Mouse (Mus musculus) forebrain, embryonic 12.5 days (tissue): ENCODE measurements around the gene Glp1r. TPM values are rescaled to one million over a fixed set of nuclear protein-coding genes. Genes with fewer than 3 reads are reported as not detected.

ENCODE experiments used
- ATAC-seq: fragments of 200-750 bp; cut with Nextera tagmentation; 2 replicates; pipeline ENCODE4 v1.8.0; 2017; ENCODE audit warnings: moderate TSS enrichment; ENCODE audit not compliant: low FRiP score
- H3K27ac ChIP-seq: fragments of 300-500 bp; sonication (generic); 2 replicates; pipeline ENCODE4 v1.5.1; 2016; ENCODE audit warnings: mild to moderate bottlenecking
- H3K27me3 ChIP-seq: fragments of 300-500 bp; sonication (generic); 2 replicates; pipeline ENCODE4 v1.6.1; 2016; ENCODE audit warnings: mild to moderate bottlenecking
- H3K36me3 ChIP-seq: fragments of 300-500 bp; sonication (generic); replicated peaks from 2 replicates; pipeline ENCODE4 v1.6.1; 2016; ENCODE audit warnings: mild to moderate bottlenecking
- H3K4me1 ChIP-seq: fragments of 300-500 bp; sonication (generic); 2 replicates; pipeline ENCODE4 v1.6.1; 2016
- H3K4me2 ChIP-seq: fragments of 300-500 bp; sonication (generic); 2 replicates; pipeline ENCODE4 v1.6.1; 2016; ENCODE audit warnings: mild to moderate bottlenecking, moderate library complexity
- H3K4me3 ChIP-seq: fragments of 300-500 bp; sonication (generic); replicated peaks from 2 replicates; pipeline ENCODE4 v1.5.1; 2016; ENCODE audit warnings: mild to moderate bottlenecking
- H3K9ac ChIP-seq: fragments of 300-500 bp; sonication (generic); 2 replicates; pipeline ENCODE4 v1.6.1; 2016; ENCODE audit warnings: mild to moderate bottlenecking
- H3K9me3 ChIP-seq: fragments of 300-500 bp; sonication (generic); 2 replicates; pipeline ENCODE4 v1.6.1; 2016
- WGBS: fragments of 180-500 bp; shearing (Covaris S2); methylation state at CpG from one replicate; pipeline ENCODE4 v1.1.7; 2016; 5-methylcytosine and 5-hydroxymethylcytosine counted together
- microRNA-seq: library from miRNA; unstranded; fragments of <30 nt; microRNA quantifications from one replicate; pipeline ENCODE4, GENCODE M21; 2017
- polyA plus RNA-seq: library from polyadenylated mRNA; unstranded; fragments of >200 nt; fragmentation: Nextera tagmentation; extraction: Ambion mirVana; gene quantifications from 2 replicates; pipeline ENCODE4 v1.2.1, GENCODE M21; 2016

The Glp1r gene
- polyA plus RNA-seq, 1 experiment from 2014 or later: 0.05 TPM

DNA sequence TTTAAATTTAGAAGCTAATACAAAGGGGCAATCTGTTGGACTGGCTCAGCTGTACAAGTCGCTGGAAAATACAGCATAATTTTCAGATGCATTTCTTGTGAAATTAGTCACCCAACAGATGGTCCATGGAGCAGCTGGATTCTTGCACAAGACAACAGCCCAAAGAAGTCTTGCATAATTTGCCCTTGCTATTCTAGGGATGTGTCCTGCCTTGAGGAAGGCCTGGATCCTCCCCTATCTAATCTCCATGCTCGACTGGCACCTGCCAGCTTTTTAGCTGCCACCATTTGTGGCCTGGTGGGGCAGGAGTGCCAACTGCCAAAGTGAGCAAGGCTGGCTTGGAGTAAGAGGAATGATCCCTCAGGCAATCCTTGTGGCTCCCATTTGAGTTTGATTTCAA lies 75.7 kb downstream of the Glp1r start:
- Histone ChIP-seq H3K27ac (no peak overlapping the region), H3K9ac (no peak overlapping the region), H3K36me3 (no peaks in the 10 kb centered on the region), H3K4me2 (no peak overlapping the region), H3K4me1 (no peaks in the 10 kb centered on the region), H3K4me3 (no peak overlapping the region), H3K27me3 (no peaks in the 10 kb centered on the region), H3K9me3 (no peaks in the 10 kb centered on the region)
- ATAC-seq: no peak
- WGBS: 74% methylated on average over 2 of the region's 2 CpGs

DNA sequence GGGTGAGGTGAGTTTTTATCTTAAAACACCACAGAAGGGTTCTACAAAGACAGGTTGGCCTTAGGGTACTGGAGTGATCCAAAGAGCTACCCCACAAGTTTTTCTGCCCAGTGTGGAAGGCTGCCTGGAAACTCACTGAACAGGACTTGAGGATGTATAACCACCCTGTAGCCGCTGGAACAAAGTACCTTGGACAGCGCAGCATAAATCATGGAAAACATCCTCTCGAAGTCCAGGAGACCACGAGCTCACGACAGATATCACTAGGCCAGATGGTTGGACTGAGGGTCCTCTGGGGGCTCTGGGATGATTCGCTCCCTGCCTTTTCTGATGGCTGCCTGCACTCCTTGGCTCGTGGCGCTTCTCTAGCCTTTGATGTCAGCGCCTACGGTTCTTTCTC lies 76.9 kb downstream of the Glp1r start:
- no peak overlapping the region for H3K27ac ChIP-seq
- 85% methylated on average over 10 of the region's 10 CpGs for WGBS
- no peak overlapping the region for H3K4me2 ChIP-seq
- H3K9ac ChIP-seq: no peak overlapping the region
- ATAC-seq: no peak
- H3K4me1 ChIP-seq: no peaks in the 10 kb centered on the region
- no peaks in the 10 kb centered on the region for H3K36me3 ChIP-seq
- H3K4me3 ChIP-seq: no peak overlapping the region
- no peaks in the 10 kb centered on the region for H3K27me3 ChIP-seq
- H3K9me3 ChIP-seq: no peaks in the 10 kb centered on the region

DNA sequence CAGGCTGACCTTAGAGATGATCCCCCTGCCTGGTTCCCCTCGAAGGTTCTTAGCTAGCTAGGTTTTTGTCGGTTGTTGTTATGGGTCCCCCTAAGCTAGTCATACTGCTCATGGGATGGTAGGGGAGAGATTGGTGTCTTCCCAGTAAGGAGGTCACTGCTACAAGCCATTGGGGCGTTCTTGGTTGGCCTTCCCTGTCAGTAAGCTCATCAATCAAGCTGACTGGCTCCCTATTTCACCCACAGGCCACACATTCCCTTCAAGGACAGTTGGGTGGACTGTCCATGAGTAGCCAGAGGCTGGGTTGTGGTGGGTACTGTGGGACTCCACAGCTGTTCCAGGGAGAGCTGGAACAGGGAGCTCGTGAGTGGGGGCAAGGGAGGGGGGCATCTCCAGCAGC lies 81.9 kb downstream of the Glp1r start:
- H3K9ac ChIP-seq: no peak overlapping the region
- no peaks in the 10 kb centered on the region for H3K36me3 ChIP-seq
- no peaks in the 10 kb centered on the region for H3K9me3 ChIP-seq
- no peaks in the 10 kb centered on the region for H3K27me3 ChIP-seq
- no peak for ATAC-seq
- no peak overlapping the region for H3K4me2 ChIP-seq
- no peak overlapping the region for H3K27ac ChIP-seq
- 88% methylated on average over 4 of the region's 4 CpGs for WGBS
- H3K4me1 ChIP-seq: no peaks in the 10 kb centered on the region
- no peak overlapping the region for H3K4me3 ChIP-seq

DNA sequence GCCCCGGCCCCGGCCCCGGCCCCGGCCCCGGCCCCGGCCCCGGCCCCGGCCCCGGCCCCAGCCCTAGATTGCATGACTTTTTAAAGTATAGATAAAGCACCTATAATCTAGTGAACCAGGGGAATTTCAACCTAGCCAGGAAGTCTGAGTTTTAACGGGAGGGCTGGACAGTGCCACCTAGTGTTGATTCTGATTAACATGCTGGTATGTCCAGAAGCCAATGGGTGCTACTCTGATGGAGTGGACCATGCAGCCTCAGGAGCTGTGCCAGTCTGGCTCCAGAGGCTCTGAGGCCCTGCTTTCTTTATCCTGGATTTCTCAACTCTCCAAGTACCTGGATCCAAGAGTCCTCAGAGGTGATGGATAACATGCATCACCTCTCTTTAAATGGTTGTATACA lies 88.6 kb downstream of the Glp1r start:
- H3K4me2 ChIP-seq: no peak overlapping the region
- H3K4me1 ChIP-seq: no peaks in the 10 kb centered on the region
- H3K27ac ChIP-seq: no peak overlapping the region
- no peaks in the 10 kb centered on the region for H3K36me3 ChIP-seq
- no peak overlapping the region for H3K4me3 ChIP-seq
- WGBS: 76% methylated on average over 10 of the region's 10 CpGs
- no peaks in the 10 kb centered on the region for H3K9me3 ChIP-seq
- no peak overlapping the region for H3K9ac ChIP-seq
- ATAC-seq: no peak
- no peaks in the 10 kb centered on the region for H3K27me3 ChIP-seq

Small RNA genes within 50 kb of the gene (microRNA-seq; reads per million reads assigned to microRNA genes)
- gene Gm24026: not detected

Other genes starting within 250 kb of the Glp1r start
- gene Umodl1, start 52.8 kb downstream of the Glp1r start, polyA plus RNA-seq: 0.09 TPM in 1 of 2 replicates, not detected in the other
- gene Abcg1, start 155.9 kb downstream of the Glp1r start, polyA plus RNA-seq: 16.2 and 16.5 TPM in 2 replicates
- gene Tff3, start 227.8 kb downstream of the Glp1r start, polyA plus RNA-seq: 0.88 TPM in 1 of 2 replicates, not detected in the other
- not detected in 2 replicates for gene Tff2, start 242.5 kb downstream of the Glp1r start, polyA plus RNA-seq